ENCODE assay signal across 19 mouse cellular contexts in genomic region chr5:93085900-93086299, GRCm38 (mm10). TPM values are rescaled to one million over a fixed set of nuclear protein-coding genes. Genes with fewer than 3 reads are reported as not detected.
"Had no signal": no experiment of that assay in that cellular context is flagged by ENCODE, and none has a peak within 500 bp of the region (broad histone marks: within the 10 kb centered on the region; RNA-seq: fewer than 3 reads in every experiment).

No protein-coding gene starts in this region.

- H3K9ac ChIP-seq: liver, embryonic 15.5 days; liver, postnatal 0 days; lung, embryonic 15.5 days; midbrain, embryonic 12.5 days; neural tube, embryonic 12.5 days had no signal

- ATAC-seq: liver, postnatal 0 days; lung, postnatal 0 days; midbrain, embryonic 16.5 days had no signal

- DNase-seq: liver, postnatal 0 days; lung, adult 2 months; lung, postnatal 14 days; midbrain, embryonic 14.5 days; right cerebral cortex, postnatal 14 days; spleen, adult 18-20 months; thymus, adult 18-20 months; thymus, postnatal 14 days; thymus, postnatal 36 days had no signal

- H3K4me2 ChIP-seq: liver, embryonic 15.5 days; lung, embryonic 15.5 days; midbrain, embryonic 12.5 days; neural tube, embryonic 12.5 days had no signal

- H3K36me3 ChIP-seq: liver, embryonic 15.5 days; lung, embryonic 15.5 days; midbrain, embryonic 12.5 days; neural tube, embryonic 12.5 days had no signal

- H3K4me3 ChIP-seq: liver, embryonic 15.5 days; lung, embryonic 15.5 days; megakaryocyte, embryonic 14.5 days; midbrain, embryonic 12.5 days; neural tube, embryonic 12.5 days had no signal

- H3K4me1 ChIP-seq: liver, embryonic 15.5 days; neural tube, embryonic 12.5 days had no signal

- H3K9me3 ChIP-seq: liver, embryonic 15.5 days; lung, embryonic 15.5 days; midbrain, embryonic 12.5 days; neural tube, embryonic 12.5 days had no signal

- H3K27me3 ChIP-seq: liver, embryonic 15.5 days; lung, embryonic 15.5 days; midbrain, embryonic 12.5 days; neural tube, embryonic 12.5 days had no signal

- H3K27ac ChIP-seq: liver, embryonic 15.5 days; lung, embryonic 15.5 days; macrophage; midbrain, embryonic 12.5 days; neural tube, embryonic 12.5 days had no signal

RNA-seq across cellular contexts. Expression of gene Sowahb, which starts 41.1 kb away (rescaled TPM):
- total RNA-seq: monocyte, adult 5-6 weeks had no signal
- polyA plus RNA-seq: macrophage; midbrain, embryonic 14.5 days; midbrain, embryonic 16.5 days; neural tube, embryonic 12.5 days; neural tube, embryonic 14.5 days had no signal
